Mouse (Mus musculus) bone marrow macrophage, adult 2 months (primary cell): Measurements from ENCODE around the gene Gm28372. TPM values are rescaled to one million over a fixed set of nuclear protein-coding genes. Genes with fewer than 3 reads are reported as not detected.

Source experiments
- H3K27ac ChIP-seq: 2 replicates; pipeline ENCODE4 v1.5.1; 2012; ENCODE audit warnings: low read depth, low read length; ENCODE audit not compliant: insufficient read depth
- H3K4me1 ChIP-seq: 2 replicates; pipeline ENCODE4 v1.6.1; 2012; ENCODE audit warnings: low read length; ENCODE audit not compliant: control insufficient read depth, insufficient read depth
- H3K4me3 ChIP-seq: 2 replicates; pipeline ENCODE4 v1.5.1; 2012; ENCODE audit warnings: mild to moderate bottlenecking, low read length, moderate library complexity; ENCODE audit not compliant: insufficient read depth
- CTCF ChIP-seq: IDR thresholded peaks from 2 replicates; pipeline ENCODE4 v1.5.1; 2012; ENCODE audit warnings: low read depth, mild to moderate bottlenecking, low read length, moderate library complexity
- POLR2A ChIP-seq: IDR thresholded peaks from 2 replicates; pipeline ENCODE4 v1.6.1; 2012; ENCODE audit warnings: mild to moderate bottlenecking, low read depth, low read length, borderline replicate concordance
- polyA plus RNA-seq: library from polyadenylated mRNA; stranded (reverse); fragments of >200 nt; gene quantifications from 2 replicates; pipeline ENCODE4 v1.2.4, GENCODE M21; 2012; ENCODE audit not compliant: missing spikeins, insufficient read depth, insufficient read length

Gm28372 gene
- polyA plus RNA-seq, 1 experiment, result not detected

- Histone ChIP-seq H3K27ac (no peak overlapping the region), H3K4me1 (peaks cover 11% of the 10 kb centered on the region), H3K4me3 (no peak overlapping the region)
- TF ChIP-seq POLR2A (no peak), CTCF (no peak)
These were observed 25.4 kb downstream of the Gm28372 start for GRCm38 (mm10) chr2:130430484-130430883.

GRCm38 (mm10) chr2:130432157-130432556 is 27.1 kb downstream of the Gm28372 start:
- Histone ChIP-seq H3K4me3 (no peak overlapping the region), H3K27ac (no peak overlapping the region), H3K4me1 (peaks cover 4% of the 10 kb centered on the region; the same call in 1 of the 2 replicates)
- TF ChIP-seq CTCF (no peak), POLR2A (no peak)

- TF ChIP-seq CTCF (peak; percentile 54; the same call in 1 of the 2 replicates), POLR2A (no peak)
- H3K4me1 ChIP-seq, result peaks cover 2% of the 10 kb centered on the region; the same call in 1 of the 2 replicates
- H3K27ac ChIP-seq, result no peak overlapping the region
- no peak overlapping the region for H3K4me3 ChIP-seq
These were observed 28.1 kb downstream of the Gm28372 start for GRCm38 (mm10) chr2:130433152-130433551.

GRCm38 (mm10) chr2:130436769-130437168 is 31.7 kb downstream of the Gm28372 start:
- no peak for TF ChIP-seq POLR2A
- TF ChIP-seq CTCF, result no peak
- H3K4me1 ChIP-seq, result no peaks in the 10 kb centered on the region
- no peak overlapping the region for H3K27ac ChIP-seq
- no peak overlapping the region for H3K4me3 ChIP-seq

GRCm38 (mm10) chr2:130438861-130439260 is 33.8 kb downstream of the Gm28372 start:
- TF ChIP-seq CTCF (no peak), POLR2A (no peak)
- Histone ChIP-seq H3K27ac (no peak overlapping the region), H3K4me3 (no peak overlapping the region), H3K4me1 (no peaks in the 10 kb centered on the region)

GRCm38 (mm10) chr2:130439840-130440480 is 34.9 kb downstream of the Gm28372 start:
- Histone ChIP-seq H3K4me3 (no peak overlapping the region), H3K4me1 (no peaks in the 10 kb centered on the region), H3K27ac (no peak overlapping the region)
- no peak for TF ChIP-seq CTCF
- no peak for TF ChIP-seq POLR2A

- TF ChIP-seq POLR2A, result no peak
- no peak for TF ChIP-seq CTCF
- Histone ChIP-seq H3K4me1 (no peaks in the 10 kb centered on the region), H3K4me3 (no peak overlapping the region), H3K27ac (no peak overlapping the region)
These were observed 37.1 kb downstream of the Gm28372 start for GRCm38 (mm10) chr2:130442162-130442561.

- no peak overlapping the region for H3K27ac ChIP-seq
- no peak overlapping the region for H3K4me3 ChIP-seq
- H3K4me1 ChIP-seq, result peaks cover 15% of the 10 kb centered on the region
- TF ChIP-seq CTCF, result no peak
- no peak for TF ChIP-seq POLR2A
These were observed 43.4 kb downstream of the Gm28372 start for GRCm38 (mm10) chr2:130448449-130448848.

- peaks cover 16% of the 10 kb centered on the region for H3K4me1 ChIP-seq
- peak overlapping the region; percentile 91 for H3K4me3 ChIP-seq
- peak overlapping the region; percentile 18 for H3K27ac ChIP-seq
- TF ChIP-seq CTCF (no peak), POLR2A (no peak)
These were observed 44.2 kb downstream of the Gm28372 start for GRCm38 (mm10) chr2:130449021-130449793.

GRCm38 (mm10) chr2:130449794-130450433 is 44.9 kb downstream of the Gm28372 start, which contains the start of gene Ptpra:
Ptpra (plus strand) TSS chr2:130450278.
- no peak for TF ChIP-seq POLR2A
- H3K4me1 ChIP-seq, result peaks cover 24% of the 10 kb centered on the region
- peak within 1 kb of the TSS; percentile 55 for H3K27ac ChIP-seq
- peak within 1 kb of the TSS; percentile 91 for H3K4me3 ChIP-seq
